In genomic region chr7:4792278-4793212, GRCm38 (mm10) we compare ENCODE assay signal across 8 mouse cellular contexts. TPM values are rescaled to one million over a fixed set of nuclear protein-coding genes. Genes with fewer than 3 reads are reported as not detected.
DNase-seq lines count a peak whose midpoint lies in the region; ATAC-seq lines count a peak whose summit lies in the region.

Gene Rpl28, plus strand, starts transcription at chr7:4792874.

- no peaks in the 10 kb centered on the region for H3K9me3 ChIP-seq in intestine, embryonic 14.5 days (ENCODE audit: control insufficient read depth, low read length)

- H3K4me1 ChIP-seq in intestine, embryonic 14.5 days (replicated peaks; ENCODE audit: control insufficient read depth, insufficient read depth, low read length) = peaks cover 7% of the 10 kb centered on the region; the same call in 1 of the 2 replicates

- H3K27ac ChIP-seq in intestine, embryonic 14.5 days (ENCODE audit: low read depth) = peak within 1 kb of the TSS; percentile 96

- WGBS in intestine, embryonic 14.5 days = 1% methylated on average over 54 of the region's 54 CpGs

- H3K9ac ChIP-seq in intestine, embryonic 14.5 days (ENCODE audit: low read length) = peak within 1 kb of the TSS; percentile 97

- peak within 1 kb of the TSS; percentile 90 for H3K4me2 ChIP-seq in intestine, embryonic 14.5 days (ENCODE audit: low read length)

- DNase-seq in adrenal gland, adult (ENCODE audit: inconsistent age in 2 of 2, low spot score in 1 of 2) = peak; percentile 96 to 98
- DNase-seq in embryo, embryonic 10.5 days (ENCODE audit: low spot score) = peak; percentile 99
- DNase-seq in gastrocnemius, postnatal 25 days = peak; percentile 95
- DNase-seq in intestine, embryonic 14.5 days (ENCODE audit: low spot score) = peak; percentile 95
- DNase-seq in left cerebral cortex, postnatal 14 days (ENCODE audit: low spot score in 2 of 2) = peak; percentile 96 to 97
- peak; percentile 98 for DNase-seq in mesoderm, embryonic 11.5 days (ENCODE audit: low read depth, low spot score)
- DNase-seq in right cerebral cortex, postnatal 36 days (ENCODE audit: low spot score in 2 of 2) = peak; percentile 92 to 95
- peak; percentile 96 for DNase-seq in yolk sac, embryonic 10.5 days (ENCODE audit: low spot score)

- peak within 1 kb of the TSS; percentile 75 for H3K4me3 ChIP-seq in intestine, embryonic 14.5 days (ENCODE audit: low read depth, low read length)

- ATAC-seq in intestine, embryonic 14.5 days (replicated peaks; ENCODE audit: low FRiP score, low TSS enrichment, low read depth) = peak; percentile 77

- intact Hi-C loops in left cerebral cortex, postnatal 14 days (cut with DNase I) = loop anchor here (5.0 to 10.0 kb wide), 2 partner anchors 50 to 78 kb away; partner anchors contain the start of gene Kmt5c

- 0 out of 2 replicates have a peak, but pooled peaks cover 6% of the 10 kb centered on the region for H3K27me3 ChIP-seq in intestine, embryonic 14.5 days (replicated peaks; ENCODE audit: control insufficient read depth, insufficient read depth, low read length)

- H3K36me3 ChIP-seq in intestine, embryonic 14.5 days (ENCODE audit: control insufficient read depth, insufficient read depth, low read length) = peaks cover 40% of the 10 kb centered on the region

RNA-seq across cellular contexts. Expression of gene Rpl28, which starts in this region (rescaled TPM):
- 100 to 1,000 TPM; 442 to 471 TPM for total RNA-seq in gastrocnemius, postnatal 25 days (2021)
- polyA plus RNA-seq in intestine, embryonic 14.5 days (2014; fragmentation: Nextera tagmentation; extraction: Ambion mirVana) = 293 and 321 TPM in 2 replicates
- 100 to 1,000 TPM; 480 to 489 TPM for total RNA-seq in left cerebral cortex, postnatal 14 days (2021)

Comparison
In these comparisons a context has a peak if more than half of its experiments do, and no peak if none do; other contexts are left out.
1. Peak in every context shown above with its lines: DNase-seq, ATAC-seq, H3K4me3 ChIP-seq and H3K27ac ChIP-seq.